Mouse (Mus musculus): ENCODE results near the gene Prm3.

GRCm38 (mm10) chr16:10767158-10767557, 23.6 kb downstream of the Prm3 start:
- TF ChIP-seq POLR2A (IDR thresholded peaks at IDR 0.05; ENCODE audit: low read depth, low read length) (no peak), CTCF (IDR thresholded peaks at IDR 0.05; ENCODE audit: borderline replicate concordance, insufficient read depth, low read length) (0 out of 2 replicates have a peak, but pooled peaks have one; percentile 17)

Measured in embryonic fibroblast, embryonic 13.5 days (primary cell).